Mouse (Mus musculus) heart, embryonic 10.5 days (tissue): ENCODE measurements around the gene Rere. TPM values are rescaled to one million over a fixed set of nuclear protein-coding genes. Genes with fewer than 3 reads are reported as not detected.

Source experiments
- polyA plus RNA-seq: library from polyadenylated mRNA; unstranded; fragments of >200 nt; fragmentation: Nextera tagmentation; extraction: Ambion mirVana; gene quantifications from 2 replicates; pipeline ENCODE4 v1.2.1, GENCODE M21; 2016

The Rere gene
- polyA plus RNA-seq, 1 experiment from 2014 or later, result 31.6 TPM

Other genes starting within 250 kb of the Rere start
- 0.85 and 2.0 TPM in 2 replicates for gene Gpr157, start 194.3 kb upstream of the Rere start, polyA plus RNA-seq
- 1.2 and 1.3 TPM in 2 replicates for gene Slc2a5, start 162.4 kb upstream of the Rere start, polyA plus RNA-seq
- gene Slc2a7, start 132.7 kb upstream of the Rere start, polyA plus RNA-seq, result not detected in 2 replicates
- not detected in 2 replicates for gene Car6, start 80.3 kb upstream of the Rere start, polyA plus RNA-seq
- 3,222 and 3,587 TPM in 2 replicates for gene Eno1, start 44.9 kb upstream of the Rere start, polyA plus RNA-seq